Mouse (Mus musculus): ENCODE results near the gene Ndufs6.

Ndufs6 gene

DNA sequence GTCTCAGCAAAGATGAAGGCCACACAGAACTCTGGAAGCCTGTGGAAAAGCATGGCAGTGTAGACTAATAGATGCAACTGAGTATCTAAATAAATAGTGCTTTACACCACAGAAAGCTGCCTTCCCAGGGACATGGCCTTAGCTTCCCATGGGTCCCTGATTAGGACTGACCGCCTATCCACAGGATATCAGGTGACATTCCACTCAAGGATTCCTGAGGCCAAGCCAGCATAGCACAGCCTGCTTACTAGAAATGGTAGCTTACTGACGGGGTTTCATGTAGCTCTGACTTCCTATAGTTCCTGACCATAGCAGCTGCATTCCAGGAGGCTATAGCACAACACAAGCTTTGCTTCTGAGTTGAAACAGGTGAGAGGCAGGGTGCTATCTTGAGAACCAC lies 45.9 kb downstream of the Ndufs6 start:
- no peak for DNase-seq (ENCODE audit: low read depth, low spot score)
- Histone ChIP-seq H3K27me3 (ENCODE audit: control insufficient read depth, insufficient read depth, low read length, poor library complexity, severe bottlenecking) (no peaks in the 10 kb centered on the region), H3K36me3 (ENCODE audit: control insufficient read depth, insufficient read depth, low read length, poor library complexity, severe bottlenecking) (no peaks in the 10 kb centered on the region)

DNA sequence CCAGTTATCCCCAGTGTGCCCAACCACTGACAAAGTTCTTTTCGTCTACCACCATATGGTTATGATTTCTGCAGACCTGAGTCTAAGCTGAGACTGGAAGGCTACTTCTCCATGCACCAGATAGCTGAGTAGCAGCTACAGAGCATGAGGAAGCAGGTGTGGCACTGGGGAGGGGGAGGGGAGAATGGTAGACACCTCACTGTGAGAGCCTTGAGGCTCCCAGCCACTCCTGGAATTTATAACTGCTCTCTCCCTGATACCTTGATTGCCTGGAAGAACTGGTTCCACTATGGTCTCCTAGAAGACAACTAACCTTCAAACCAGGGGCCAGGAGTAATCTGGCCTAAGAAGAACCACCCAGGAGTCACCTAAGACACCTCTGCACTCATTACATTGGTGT lies 49.1 kb downstream of the Ndufs6 start:
- no peak for DNase-seq (ENCODE audit: low read depth, low spot score)
- Histone ChIP-seq H3K27me3 (ENCODE audit: control insufficient read depth, insufficient read depth, low read length, poor library complexity, severe bottlenecking) (no peaks in the 10 kb centered on the region), H3K36me3 (ENCODE audit: control insufficient read depth, insufficient read depth, low read length, poor library complexity, severe bottlenecking) (no peaks in the 10 kb centered on the region)

DNA sequence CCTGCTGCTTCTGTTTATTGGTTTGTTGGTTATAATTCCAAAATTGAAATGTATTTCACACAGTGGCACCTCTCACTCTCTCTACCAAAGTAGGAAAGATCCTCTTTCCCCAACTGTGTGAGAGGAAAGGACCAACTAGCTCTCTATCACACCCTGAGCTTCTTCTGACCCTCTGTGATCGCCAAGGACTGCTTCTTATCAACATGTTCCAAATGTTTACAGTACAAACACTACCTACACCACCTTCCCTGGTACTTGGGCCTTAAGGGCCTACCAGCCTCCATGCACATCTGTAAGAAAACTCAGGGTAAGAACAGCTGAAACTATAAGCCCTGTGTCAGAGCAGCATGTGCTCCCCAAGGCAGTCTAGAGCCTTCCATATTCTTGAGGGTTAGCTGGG lies 50.5 kb downstream of the Ndufs6 start:
- Histone ChIP-seq H3K36me3 (ENCODE audit: control insufficient read depth, insufficient read depth, low read length, poor library complexity, severe bottlenecking) (no peaks in the 10 kb centered on the region), H3K27me3 (ENCODE audit: control insufficient read depth, insufficient read depth, low read length, poor library complexity, severe bottlenecking) (no peaks in the 10 kb centered on the region)
- DNase-seq (ENCODE audit: low read depth, low spot score), result no peak

DNA sequence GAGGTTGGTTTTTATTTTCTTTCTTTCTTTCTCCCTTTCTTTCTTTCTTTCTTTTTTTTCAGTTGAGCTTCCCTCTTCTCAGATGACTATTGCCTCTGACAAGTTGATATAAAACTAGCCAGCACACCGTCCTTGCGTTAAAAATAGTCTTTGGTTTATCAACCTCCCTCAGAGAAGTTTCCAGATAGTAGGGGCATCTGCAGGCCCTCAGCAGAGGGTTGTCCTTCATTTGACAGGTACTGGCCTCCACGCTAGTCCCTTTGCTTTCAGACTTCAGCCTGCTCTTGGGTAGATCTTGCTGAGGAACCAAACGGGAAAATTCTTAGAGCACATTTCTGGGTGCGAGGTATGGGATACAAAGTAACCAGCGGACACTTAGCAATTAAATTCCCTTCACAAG lies 51.0 kb downstream of the Ndufs6 start:
- DNase-seq (ENCODE audit: low read depth, low spot score), result no peak
- Histone ChIP-seq H3K27me3 (ENCODE audit: control insufficient read depth, insufficient read depth, low read length, poor library complexity, severe bottlenecking) (no peaks in the 10 kb centered on the region), H3K36me3 (ENCODE audit: control insufficient read depth, insufficient read depth, low read length, poor library complexity, severe bottlenecking) (no peaks in the 10 kb centered on the region)

DNA sequence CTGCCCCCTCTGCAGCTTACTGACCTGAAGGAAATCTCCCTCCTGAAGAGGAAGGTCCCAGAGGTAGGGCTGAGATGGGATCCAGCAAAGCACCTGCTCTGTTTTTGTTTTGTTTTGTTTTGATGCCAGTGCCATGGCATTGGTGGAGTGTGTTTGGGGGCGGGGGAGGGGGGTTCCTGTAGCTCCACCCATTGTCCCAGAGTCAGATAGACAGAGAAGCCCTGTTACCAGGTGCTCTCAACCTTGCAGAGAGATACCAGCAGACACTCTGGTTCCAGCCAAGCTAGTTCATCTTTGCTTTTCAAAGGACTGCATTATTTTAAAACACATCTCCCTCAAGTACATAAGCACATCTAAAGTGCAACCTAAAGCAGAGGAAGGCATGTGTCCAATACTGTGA lies 54.8 kb downstream of the Ndufs6 start:
- H3K27me3 ChIP-seq (ENCODE audit: control insufficient read depth, insufficient read depth, low read length, poor library complexity, severe bottlenecking), result 0 out of 2 replicates have a peak, but pooled peaks cover 3% of the 10 kb centered on the region
- DNase-seq (ENCODE audit: low read depth, low spot score), result no peak
- no peaks in the 10 kb centered on the region for H3K36me3 ChIP-seq (ENCODE audit: control insufficient read depth, insufficient read depth, low read length, poor library complexity, severe bottlenecking)

DNA sequence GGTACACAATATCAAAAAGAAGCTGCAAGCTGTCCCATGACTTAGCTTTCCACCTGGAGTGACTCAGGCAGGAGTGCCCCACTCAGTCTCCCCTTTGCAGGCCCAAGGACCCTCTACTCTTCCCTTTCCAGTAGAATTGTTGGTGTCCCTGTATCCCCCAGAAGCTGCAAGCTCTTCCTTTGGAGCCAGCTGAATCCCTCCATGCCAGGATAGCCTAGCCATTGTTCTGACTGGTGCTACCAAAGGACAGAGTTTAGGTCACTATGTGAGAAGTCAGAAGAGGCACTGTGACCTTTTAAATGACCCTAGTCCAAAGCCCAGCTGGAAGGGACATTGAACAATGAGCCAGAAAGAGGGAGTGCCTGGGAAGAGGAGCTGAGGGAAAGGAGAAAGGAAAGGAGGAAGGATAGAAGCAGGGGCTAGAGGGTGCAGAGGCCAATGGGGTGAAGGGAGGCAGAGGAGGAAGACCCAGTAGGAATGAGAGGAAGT lies 55.5 kb downstream of the Ndufs6 start:
- DNase-seq (ENCODE audit: low read depth, low spot score), result no peak
- Histone ChIP-seq H3K27me3 (ENCODE audit: control insufficient read depth, insufficient read depth, low read length, poor library complexity, severe bottlenecking) (0 out of 2 replicates have a peak, but pooled peaks cover 3% of the 10 kb centered on the region), H3K36me3 (ENCODE audit: control insufficient read depth, insufficient read depth, low read length, poor library complexity, severe bottlenecking) (no peaks in the 10 kb centered on the region)

DNA sequence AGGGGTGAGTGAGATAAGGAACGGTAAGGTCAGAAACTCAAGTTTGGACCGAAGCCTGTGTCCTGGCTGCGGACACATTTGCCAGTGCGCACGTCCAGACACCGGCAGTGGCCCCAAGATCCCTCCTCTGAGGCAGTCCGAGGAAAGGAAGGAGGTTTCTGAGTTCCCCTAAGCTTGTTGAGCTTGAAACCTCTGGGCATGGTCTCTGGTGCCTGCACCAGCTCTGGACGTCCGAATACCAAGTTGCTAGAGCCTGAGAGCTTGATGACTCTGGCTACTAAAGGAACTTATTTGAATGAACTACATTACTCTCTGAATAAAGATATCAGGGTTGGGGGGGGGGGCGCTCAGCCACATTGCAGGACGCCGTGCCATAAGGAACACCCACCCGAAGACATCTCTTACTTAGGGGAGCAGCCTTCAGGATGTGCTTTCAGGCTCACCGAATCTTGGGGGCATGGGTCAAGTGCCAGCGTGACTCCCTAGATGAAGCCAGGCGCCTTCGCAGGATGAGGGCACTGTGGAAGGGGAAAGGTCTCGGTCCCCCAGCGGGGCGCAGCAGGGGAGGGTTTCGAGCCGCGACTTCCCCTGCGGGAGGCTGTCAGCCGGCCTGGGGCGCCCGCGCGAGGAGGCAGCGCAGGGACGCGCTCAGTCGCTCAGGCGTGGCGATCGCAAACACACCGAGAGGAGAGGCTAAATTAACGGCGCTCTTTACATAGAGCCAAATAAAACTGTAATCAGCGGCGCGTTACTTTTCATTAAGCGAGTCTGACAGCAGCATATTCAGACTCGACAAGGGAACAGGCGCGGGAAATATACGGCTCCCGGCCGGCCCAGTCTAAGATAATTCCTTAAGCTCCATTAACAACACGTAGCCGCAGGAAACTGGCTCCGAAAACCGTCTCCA lies 56.8 kb downstream of the Ndufs6 start:
- Histone ChIP-seq H3K27me3 (ENCODE audit: control insufficient read depth, insufficient read depth, low read length, poor library complexity, severe bottlenecking) (0 out of 2 replicates have a peak, but pooled peaks cover 4% of the 10 kb centered on the region), H3K36me3 (ENCODE audit: control insufficient read depth, insufficient read depth, low read length, poor library complexity, severe bottlenecking) (no peaks in the 10 kb centered on the region)
- no peak for DNase-seq (ENCODE audit: low read depth, low spot score)

DNA sequence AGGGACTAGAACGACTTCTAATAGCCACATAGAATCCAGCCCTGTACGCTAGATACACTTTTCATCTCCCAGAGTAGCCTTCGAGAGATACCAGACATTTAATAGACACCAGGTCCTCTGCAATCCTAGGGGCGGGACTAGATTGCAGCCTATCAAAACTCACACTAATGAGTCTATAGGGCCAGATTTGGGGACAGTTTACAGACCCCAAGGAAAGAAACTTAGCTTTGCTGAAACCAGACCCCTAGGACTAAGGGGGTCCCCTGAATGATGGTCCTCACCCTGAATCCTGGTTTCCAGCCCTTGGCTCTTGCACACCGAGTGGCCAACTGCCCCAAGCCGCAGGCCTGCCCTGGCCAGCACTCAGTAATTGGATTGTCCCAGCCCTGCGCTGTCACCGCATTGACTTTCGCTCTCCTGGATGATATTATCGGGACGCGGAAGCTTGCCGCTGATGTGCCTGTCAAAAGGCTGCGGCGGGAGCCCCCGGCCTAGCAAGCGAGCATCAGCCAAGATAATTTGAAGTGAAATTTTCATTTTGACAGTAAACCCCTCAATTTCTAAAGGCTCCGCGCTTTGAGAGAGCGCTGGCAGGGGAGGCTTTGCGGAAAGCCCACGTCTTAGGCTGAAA lies 57.8 kb downstream of the Ndufs6 start:
- Histone ChIP-seq H3K27me3 (ENCODE audit: control insufficient read depth, insufficient read depth, low read length, poor library complexity, severe bottlenecking) (0 out of 2 replicates have a peak, but pooled peaks cover 4% of the 10 kb centered on the region), H3K36me3 (ENCODE audit: control insufficient read depth, insufficient read depth, low read length, poor library complexity, severe bottlenecking) (no peaks in the 10 kb centered on the region)
- DNase-seq (ENCODE audit: low read depth, low spot score), result no peak

DNA sequence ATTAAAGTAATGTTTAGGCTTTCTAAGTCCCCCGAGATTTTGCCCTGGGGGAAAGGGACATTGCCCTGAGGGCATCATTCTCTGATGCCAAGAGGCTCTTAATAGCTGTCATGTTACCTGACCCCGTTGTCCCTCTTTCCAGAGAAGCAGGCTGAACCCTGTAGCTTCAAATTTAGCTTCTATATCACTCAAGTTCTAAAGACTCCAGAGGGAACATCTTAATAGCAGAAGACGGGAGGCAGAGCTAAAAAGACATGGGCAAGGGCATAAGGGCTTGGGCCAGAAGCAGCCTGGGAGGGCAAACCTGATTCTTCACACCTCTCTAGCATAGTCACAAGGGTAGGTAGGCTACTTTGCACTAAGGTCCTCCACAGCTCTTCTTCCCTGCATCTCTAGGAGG lies 58.5 kb downstream of the Ndufs6 start:
- Histone ChIP-seq H3K27me3 (ENCODE audit: control insufficient read depth, insufficient read depth, low read length, poor library complexity, severe bottlenecking) (0 out of 2 replicates have a peak, but pooled peaks cover 5% of the 10 kb centered on the region), H3K36me3 (ENCODE audit: control insufficient read depth, insufficient read depth, low read length, poor library complexity, severe bottlenecking) (no peaks in the 10 kb centered on the region)
- no peak for DNase-seq (ENCODE audit: low read depth, low spot score)

Data from splenic B cell, adult 2 months (primary cell).